ENCODE assay signal across 16 mouse cellular contexts in the genomic region with DNA sequence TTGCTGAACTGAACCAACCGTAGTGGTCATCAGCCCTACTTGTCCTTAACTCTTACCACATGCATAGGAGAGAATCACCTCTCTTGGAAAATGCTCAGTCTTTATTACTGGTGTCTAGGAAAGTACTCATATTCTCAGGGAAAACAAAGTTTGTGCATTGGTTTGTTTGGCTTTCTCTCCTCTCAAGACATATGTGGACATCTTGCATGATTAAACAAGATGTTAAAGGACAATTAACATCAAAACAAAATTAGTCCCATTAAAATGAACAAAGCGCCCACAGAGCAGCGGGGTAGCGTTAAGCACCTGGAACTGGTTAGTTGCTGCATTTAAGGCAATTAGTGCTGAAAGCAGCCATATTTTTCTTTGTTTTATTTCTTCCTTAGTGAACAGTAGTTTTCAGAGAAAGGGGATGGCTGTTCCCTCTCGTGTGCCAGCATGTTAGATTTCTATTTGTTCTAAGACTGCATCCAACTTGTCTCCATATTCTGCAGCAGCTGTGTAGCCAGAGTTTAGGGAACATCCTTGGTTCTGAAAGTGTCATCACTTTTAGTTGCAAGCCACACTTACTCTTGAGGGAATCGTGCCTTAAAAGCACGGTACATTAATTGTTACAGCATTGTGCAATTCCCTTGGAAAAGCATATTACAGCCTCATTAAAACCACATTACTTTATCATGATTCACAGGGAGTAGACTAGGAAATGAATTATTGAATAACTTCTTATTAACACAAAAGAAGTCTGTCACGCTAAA.
DNase-seq lines count a peak whose midpoint lies in the region; ATAC-seq lines count a peak whose summit lies in the region.
"Had no signal": no experiment of that assay in that cellular context is flagged by ENCODE, and none has a peak within 500 bp of the region (broad histone marks: within the 10 kb centered on the region; RNA-seq: fewer than 3 reads in every experiment).

No protein-coding gene starts in this region.

- 77% methylated on average over 8 of the region's 8 CpGs for WGBS in heart, embryonic 10.5 days
- WGBS in embryonic facial prominence, embryonic 13.5 days: 26% methylated on average over 8 of the region's 8 CpGs
- WGBS in limb, embryonic 12.5 days: 14% methylated on average over 8 of the region's 8 CpGs

- no peak overlapping the region for H3K9ac ChIP-seq in embryonic facial prominence, embryonic 13.5 days
- H3K9ac ChIP-seq in limb, embryonic 12.5 days (replicated peaks): no peak overlapping the region
- H3K9ac ChIP-seq: lung, embryonic 15.5 days had no signal

- no peak overlapping the region for H3K4me3 ChIP-seq in heart, embryonic 10.5 days
- no peak overlapping the region for H3K4me3 ChIP-seq in embryonic facial prominence, embryonic 13.5 days
- no peak overlapping the region for H3K4me3 ChIP-seq in limb, embryonic 12.5 days (replicated peaks)
- H3K4me3 ChIP-seq: heart, adult 2 months; lung, embryonic 15.5 days; megakaryocyte, embryonic 14.5 days had no signal

- H3K27me3 ChIP-seq in heart, embryonic 10.5 days (ENCODE audit: insufficient read depth, poor library complexity, severe bottlenecking): no peaks in the 10 kb centered on the region
- no peaks in the 10 kb centered on the region for H3K27me3 ChIP-seq in embryonic facial prominence, embryonic 13.5 days
- H3K27me3 ChIP-seq in limb, embryonic 12.5 days: 0 out of 2 replicates have a peak, but pooled peaks cover 4% of the 10 kb centered on the region
- H3K27me3 ChIP-seq: lung, embryonic 15.5 days; megakaryocyte, embryonic 14.5 days had no signal

- peak; percentile 28 for DNase-seq in heart, embryonic 10.5 days (ENCODE audit: low spot score)
- DNase-seq in heart, postnatal 10 days: no peak
- peak; percentile 19 for DNase-seq in brain, adult 2 months (ENCODE audit: low read depth, low spot score)
- DNase-seq in thymus, postnatal 0 days (ENCODE audit: low spot score): no peak
- no peak for DNase-seq in thymus, postnatal 10 days (ENCODE audit: low spot score in 2 of 2)
- DNase-seq: adrenal gland, postnatal 36 days; cerebellum, adult 11-12 months; heart, adult 2 months; kidney, adult 8-10 months; right cerebral cortex, postnatal 14 days; thymus, postnatal 25 days had no signal

- no peaks in the 10 kb centered on the region for H3K9me3 ChIP-seq in heart, embryonic 10.5 days
- H3K9me3 ChIP-seq in embryonic facial prominence, embryonic 13.5 days: no peaks in the 10 kb centered on the region
- H3K9me3 ChIP-seq in limb, embryonic 12.5 days: no peaks in the 10 kb centered on the region
- H3K9me3 ChIP-seq: lung, embryonic 15.5 days had no signal

- H3K36me3 ChIP-seq in heart, embryonic 10.5 days: no peaks in the 10 kb centered on the region
- no peaks in the 10 kb centered on the region for H3K36me3 ChIP-seq in embryonic facial prominence, embryonic 13.5 days
- H3K36me3 ChIP-seq in limb, embryonic 12.5 days: no peaks in the 10 kb centered on the region
- H3K36me3 ChIP-seq: lung, embryonic 15.5 days had no signal

- H3K4me1 ChIP-seq in heart, embryonic 10.5 days: no peaks in the 10 kb centered on the region
- peaks cover 14% of the 10 kb centered on the region; the same call in 1 of the 2 replicates for H3K4me1 ChIP-seq in embryonic facial prominence, embryonic 13.5 days
- peaks cover 10% of the 10 kb centered on the region for H3K4me1 ChIP-seq in limb, embryonic 12.5 days (replicated peaks)
- H3K4me1 ChIP-seq: lung, embryonic 15.5 days; megakaryocyte, embryonic 14.5 days had no signal

- H3K27ac ChIP-seq in heart, embryonic 10.5 days: no peak overlapping the region
- peak overlapping the region; percentile 57 for H3K27ac ChIP-seq in embryonic facial prominence, embryonic 13.5 days
- peak overlapping the region; percentile 47; the same call in 1 of the 2 replicates for H3K27ac ChIP-seq in limb, embryonic 12.5 days
- H3K27ac ChIP-seq: heart, adult 2 months; lung, embryonic 15.5 days had no signal

- ATAC-seq in embryonic facial prominence, embryonic 13.5 days (ENCODE audit: insufficient number of reproducible peaks, insufficient read depth, low FRiP score, low TSS enrichment, low read depth): no peak
- no peak for ATAC-seq in limb, embryonic 12.5 days (ENCODE audit: insufficient number of reproducible peaks, insufficient read depth, low FRiP score, low TSS enrichment, low read depth)
- no peak for ATAC-seq in CD4-positive, CD25-positive, alpha-beta regulatory T cell, adult 4 months

- H3K4me2 ChIP-seq in embryonic facial prominence, embryonic 13.5 days: peak overlapping the region; percentile 30
- H3K4me2 ChIP-seq in limb, embryonic 12.5 days: peak overlapping the region; percentile 18; the same call in 1 of the 2 replicates
- H3K4me2 ChIP-seq: lung, embryonic 15.5 days had no signal

- intact Hi-C loops in heart, postnatal 10 days (cut with DNase I): no loop called here

Comparison
In these comparisons a context has a peak if more than half of its experiments do, and no peak if none do; other contexts are left out.
1. DNase-seq: peak in heart, embryonic 10.5 days (single experiment) and brain, adult 2 months (single experiment); none in heart, postnatal 10 days (0 of 2), thymus, postnatal 0 days (single experiment) and thymus, postnatal 10 days (0 of 2).